Mouse (Mus musculus) 416B (cell line): Measurements from ENCODE around the gene Ptpre.
"Not testable (repeated sequence)": the region's sequence is repeated elsewhere in the genome, so short reads cannot be mapped to it uniquely, and the experiment has no call there.

ENCODE experiments used
- DNase-seq: peaks from one replicate; pipeline ENCODE4 v3.0.0; 2011; ENCODE audit warnings: low read depth

Ptpre gene

GRCm38 (mm10) chr7:135689396-135689795 lies 152.1 kb downstream of the Ptpre start:
- no peak for DNase-seq

GRCm38 (mm10) chr7:135691941-135692340 lies 154.7 kb downstream of the Ptpre start:
- DNase-seq: no peak

- no peak for DNase-seq
Observed at GRCm38 (mm10) chr7:135694130-135694529, 156.8 kb downstream of the Ptpre start.

GRCm38 (mm10) chr7:135694796-135695195 lies 157.5 kb downstream of the Ptpre start:
- DNase-seq: no peak

GRCm38 (mm10) chr7:135696127-135696526 lies 158.8 kb downstream of the Ptpre start:
- no peak for DNase-seq

GRCm38 (mm10) chr7:135697021-135697740 lies 159.9 kb downstream of the Ptpre start:
- not testable (repeated sequence) for DNase-seq

GRCm38 (mm10) chr7:135698362-135698761 lies 161.1 kb downstream of the Ptpre start:
- no peak for DNase-seq

GRCm38 (mm10) chr7:135699351-135699750 lies 162.1 kb downstream of the Ptpre start:
- not testable (repeated sequence) for DNase-seq

- no peak for DNase-seq
Observed at GRCm38 (mm10) chr7:135703600-135704148, 166.4 kb downstream of the Ptpre start.

- DNase-seq: no peak
Observed at GRCm38 (mm10) chr7:135704251-135704650, 167.0 kb downstream of the Ptpre start.

GRCm38 (mm10) chr7:135705083-135705482 lies 167.8 kb downstream of the Ptpre start:
- no peak for DNase-seq

- DNase-seq: no peak
Observed at GRCm38 (mm10) chr7:135705753-135706152, 168.5 kb downstream of the Ptpre start.

- DNase-seq: no peak
Observed at GRCm38 (mm10) chr7:135710702-135711101, 173.4 kb downstream of the Ptpre start.

GRCm38 (mm10) chr7:135712534-135712933 lies 175.3 kb downstream of the Ptpre start:
- DNase-seq: no peak

GRCm38 (mm10) chr7:135713326-135713725 lies 176.0 kb downstream of the Ptpre start:
- DNase-seq: no peak

- DNase-seq: no peak
Observed at GRCm38 (mm10) chr7:135715166-135715565, 177.9 kb downstream of the Ptpre start.

- DNase-seq: peak; percentile 48
Observed at GRCm38 (mm10) chr7:135715642-135716444, 178.6 kb downstream of the Ptpre start, which contains the start of gene Mki67. Gene Mki67, minus strand, starts transcription at chr7:135716361.

GRCm38 (mm10) chr7:135716445-135716877 lies 179.2 kb downstream of the Ptpre start:
- DNase-seq: peak; percentile 94

- DNase-seq: no peak
Observed at GRCm38 (mm10) chr7:135716968-135717557, 179.8 kb downstream of the Ptpre start.

GRCm38 (mm10) chr7:135721436-135721992 lies 184.2 kb downstream of the Ptpre start:
- no peak for DNase-seq

GRCm38 (mm10) chr7:135722011-135722838 lies 184.9 kb downstream of the Ptpre start:
- no peak for DNase-seq
